Mouse (Mus musculus) gastrocnemius, postnatal 10 days (tissue): ENCODE data around the gene Fryl. TPM values are rescaled to one million over a fixed set of nuclear protein-coding genes. Genes with fewer than 3 reads are reported as not detected.
"Not testable (repeated sequence)": the region's sequence is repeated elsewhere in the genome, so short reads cannot be mapped to it uniquely, and the experiment has no call there.

Experiments
- DNase-seq: peaks from one replicate; pipeline ENCODE4 v3.0.0; 2021; ENCODE audit warnings: mixed read lengths
- total RNA-seq, 2 experiments: library from RNA; stranded (reverse); gene quantifications; 2 replicates each; pipeline ENCODE4 v1.2.3; 2021

The Fryl gene
- total RNA-seq, 2 experiments from 2014 or later = 23.8 to 36.4 TPM

GRCm38 (mm10) chr5:73006784-73007581 lies 249.4 kb downstream of the Fryl start, which contains the start of gene Slc10a4:
Gene Slc10a4, plus strand, starts transcription at chr5:73006883.
- peak; percentile 39 for DNase-seq

GRCm38 (mm10) chr5:73004046-73004445 lies 252.4 kb downstream of the Fryl start:
- DNase-seq = no peak

- DNase-seq = not testable (repeated sequence)
Observed at GRCm38 (mm10) chr5:72998546-72998945, 257.9 kb downstream of the Fryl start.

DNA sequence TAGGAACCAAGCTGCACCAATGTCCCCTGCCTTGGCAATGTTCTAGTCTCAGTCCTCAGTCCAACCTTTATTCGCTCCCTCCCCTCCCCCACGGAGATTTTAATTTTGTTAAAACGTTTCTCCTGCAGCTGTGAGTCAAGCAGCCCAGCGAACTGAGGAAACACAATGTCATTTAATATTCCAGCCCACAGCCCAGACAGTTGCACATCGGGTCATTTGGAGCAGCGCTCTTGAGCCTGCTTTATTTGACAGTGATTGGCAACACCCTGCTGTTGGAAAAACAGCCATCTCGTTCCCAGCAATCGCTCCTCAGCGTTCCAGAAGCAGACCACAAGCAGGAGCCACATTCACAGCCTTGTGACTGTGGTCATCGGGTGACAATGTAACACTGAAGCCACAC lies 261.0 kb downstream of the Fryl start:
- no peak for DNase-seq

DNA sequence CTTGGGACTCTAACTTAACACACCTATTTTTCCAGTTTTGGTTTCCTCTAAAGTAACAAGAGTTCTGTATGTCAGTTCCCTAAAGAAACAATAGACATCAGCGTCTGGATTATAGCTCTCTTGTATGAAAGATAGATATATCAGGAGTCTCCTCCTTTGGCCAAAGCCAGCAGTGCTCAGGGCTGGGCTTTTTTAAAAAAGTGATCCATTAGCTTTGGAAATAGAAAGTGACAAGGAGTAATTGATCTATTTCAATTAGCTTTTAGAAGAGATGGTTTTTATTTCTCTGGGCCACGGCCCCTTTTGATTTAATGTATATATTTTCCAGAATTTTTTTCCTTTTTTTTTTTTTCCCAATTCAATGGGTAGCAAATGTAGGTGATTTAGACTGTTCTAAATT lies 261.5 kb downstream of the Fryl start:
- DNase-seq = no peak

DNA sequence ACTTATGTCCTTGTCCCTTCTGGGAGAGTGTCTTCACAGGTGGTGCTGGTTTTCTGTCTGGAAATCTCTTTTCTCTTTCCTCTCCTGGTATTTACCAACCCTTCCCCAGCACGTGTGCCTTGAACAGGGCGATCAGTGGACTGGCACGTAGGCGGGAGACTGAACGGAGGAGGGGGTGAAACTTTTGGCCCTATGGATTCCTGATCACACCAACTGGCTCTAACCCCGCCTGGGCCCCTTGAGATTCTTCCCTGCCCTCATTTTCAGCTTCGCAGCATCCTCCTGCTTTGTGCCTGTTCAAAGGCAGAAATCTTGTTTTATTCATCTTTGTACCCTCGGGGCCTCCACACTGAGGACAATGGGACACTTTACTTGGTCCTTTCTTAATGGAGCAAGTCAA lies 262.0 kb downstream of the Fryl start:
- DNase-seq = no peak

DNA sequence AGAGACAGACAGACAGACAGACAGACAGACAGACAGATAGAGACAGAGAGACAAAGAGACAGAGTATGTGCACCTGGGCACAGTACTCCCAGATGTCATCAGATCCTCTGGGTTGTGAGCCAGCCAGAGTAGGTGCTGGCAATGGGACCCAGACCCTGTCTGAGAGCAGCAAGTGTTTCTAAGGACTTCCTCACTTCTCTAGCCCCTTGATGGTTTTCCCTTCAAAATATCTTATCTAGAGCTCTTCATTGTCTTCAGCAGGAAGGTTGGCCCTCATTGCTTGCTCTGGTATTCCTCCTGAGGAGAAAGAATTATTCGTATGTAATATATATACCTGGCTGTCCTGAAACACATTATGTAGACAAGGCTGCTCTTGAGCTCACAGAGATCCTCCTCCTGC lies 263.9 kb downstream of the Fryl start:
- no peak for DNase-seq

DNA sequence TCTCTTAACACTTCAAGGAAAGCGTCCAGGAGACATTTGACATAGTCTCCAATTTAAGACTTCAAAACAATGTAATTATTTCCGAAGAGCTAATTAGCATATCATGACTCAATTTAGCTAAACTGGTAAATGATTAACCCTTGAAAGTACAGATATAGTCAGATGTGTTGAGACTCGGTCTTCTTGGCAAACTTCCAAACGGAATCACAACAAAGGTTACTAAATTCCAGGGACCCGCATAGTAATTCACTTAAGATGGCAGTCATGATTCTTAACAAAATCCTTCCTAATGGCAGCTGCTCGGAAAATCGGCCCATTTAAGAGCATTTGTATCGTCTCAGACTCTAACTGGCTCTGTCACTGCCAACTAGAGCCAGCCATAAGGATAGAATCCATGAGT lies 266.7 kb downstream of the Fryl start:
- no peak for DNase-seq

DNA sequence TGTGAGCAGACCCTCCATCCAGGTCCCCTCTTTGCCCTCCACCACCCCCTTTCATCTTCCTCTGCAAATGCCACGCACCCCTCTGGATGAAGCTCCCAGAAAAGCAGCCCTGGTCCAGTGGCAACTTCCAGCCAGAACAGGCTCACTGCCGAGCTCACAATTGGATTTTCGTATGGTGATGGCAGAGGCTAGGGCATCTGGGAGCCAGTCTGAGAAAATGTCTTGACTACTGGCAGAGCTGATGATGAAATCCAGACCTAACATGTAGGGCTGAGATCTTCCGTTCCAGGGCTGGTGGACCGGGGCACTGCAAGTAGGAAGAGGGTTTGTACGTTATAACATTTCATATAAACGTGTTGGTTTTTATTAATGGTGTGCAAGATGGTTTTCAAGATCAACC lies 268.6 kb downstream of the Fryl start:
- DNase-seq = no peak

GRCm38 (mm10) chr5:72984091-72984490 lies 272.3 kb downstream of the Fryl start:
- no peak for DNase-seq

- DNase-seq = no peak
Observed at GRCm38 (mm10) chr5:72976539-72976938, 279.9 kb downstream of the Fryl start.

GRCm38 (mm10) chr5:72975996-72976395 lies 280.4 kb downstream of the Fryl start:
- DNase-seq = no peak

GRCm38 (mm10) chr5:72974602-72975001 lies 281.8 kb downstream of the Fryl start, which contains the start of gene Gm10135:
Gene Gm10135, minus strand, starts transcription at chr5:72974702.
- no peak for DNase-seq

GRCm38 (mm10) chr5:72972934-72973333 lies 283.5 kb downstream of the Fryl start:
- no peak for DNase-seq

DNA sequence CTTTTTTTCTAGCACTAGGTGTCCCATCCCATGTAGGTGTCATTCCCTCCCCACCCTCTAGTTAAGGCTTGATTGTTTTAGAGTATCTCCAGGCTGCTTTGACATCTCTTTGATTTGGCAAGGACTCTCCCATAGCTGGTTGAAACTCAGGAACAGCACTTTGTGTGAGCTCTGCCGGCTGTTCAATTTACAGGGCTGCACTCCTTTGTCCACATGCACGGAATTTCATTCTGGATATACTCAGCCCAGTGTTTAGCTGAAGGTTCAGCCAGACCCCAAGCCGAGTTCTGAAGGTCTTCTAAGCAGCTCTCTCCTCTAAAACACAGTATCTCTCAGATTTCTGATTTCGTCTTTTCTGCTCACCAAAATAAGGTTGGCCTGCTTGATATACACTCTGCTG lies 284.0 kb downstream of the Fryl start:
- no peak for DNase-seq

Other genes with a start within 250 kb of the Fryl start
- not detected for gene Slc10a4, start 249.7 kb downstream of the Fryl start, total RNA-seq
- gene Ociad1, start 36.2 kb upstream of the Fryl start, total RNA-seq = 100 to 1,000 TPM; 176 to 185 TPM
- 10 to 100 TPM; 33.0 to 36.0 TPM for gene Ociad2, start 84.4 kb upstream of the Fryl start, total RNA-seq
- not detected for gene Cwh43, start 149.5 kb upstream of the Fryl start, total RNA-seq
- 10 to 100 TPM in 1 of 2 experiments, 1 to 10 TPM in 1; 8.7 to 12.0 TPM for gene Dcun1d4, start 224.4 kb upstream of the Fryl start, total RNA-seq